Mouse (Mus musculus) small intestine, adult 2 months (tissue): ENCODE results near the gene Tbxa2r. TPM values are rescaled to one million over a fixed set of nuclear protein-coding genes. Genes with fewer than 3 reads are reported as not detected.

Experiments used
- H3K27ac ChIP-seq: fragments of 200-500 bp; 2 replicates; pipeline ENCODE4 v1.5.1; 2012; ENCODE audit warnings: low read depth, low read length, control low read depth, inconsistent platforms; ENCODE audit not compliant: insufficient read depth
- H3K27me3 ChIP-seq: fragments of 200-500 bp; 2 replicates; pipeline ENCODE4 v1.6.1; 2012; ENCODE audit warnings: mild to moderate bottlenecking, moderate library complexity, low read length, inconsistent platforms; ENCODE audit not compliant: control insufficient read depth, insufficient read depth
- H3K36me3 ChIP-seq: fragments of 200-500 bp; 2 replicates; pipeline ENCODE4 v1.6.1; 2012; ENCODE audit warnings: mild to moderate bottlenecking, low read length, control low read depth, inconsistent platforms; ENCODE audit not compliant: control insufficient read depth, insufficient read depth
- H3K4me1 ChIP-seq: fragments of 200-500 bp; 2 replicates; pipeline ENCODE4 v1.6.1; 2012; ENCODE audit warnings: low read length, inconsistent platforms, mixed read lengths; ENCODE audit not compliant: control insufficient read depth, insufficient read depth, insufficient read length
- H3K4me3 ChIP-seq: fragments of 200-500 bp; 2 replicates; pipeline ENCODE4 v1.5.1; 2012; ENCODE audit warnings: low read depth, mild to moderate bottlenecking, control low read depth, inconsistent platforms, low read length, moderate library complexity
- CTCF ChIP-seq: fragments of 200-500 bp; IDR thresholded peaks from 2 replicates; pipeline ENCODE4 v1.5.1; 2012; ENCODE audit warnings: low read depth, mild to moderate bottlenecking, control low read depth, inconsistent platforms, low read length, moderate library complexity, mixed read lengths; ENCODE audit not compliant: insufficient replicate concordance, insufficient read length; ENCODE audit errors: extremely low read depth
- POLR2A ChIP-seq: fragments of 200-500 bp; IDR thresholded peaks from 2 replicates; pipeline ENCODE4 v1.6.1; 2012; ENCODE audit warnings: low read depth, mild to moderate bottlenecking, control low read depth, inconsistent platforms, low read length, moderate library complexity
- WGBS: fragments of 180-500 bp; shearing (Covaris S2); methylation state at CpG from one replicate; pipeline ENCODE4 v1.1.7; 2018; 5-methylcytosine and 5-hydroxymethylcytosine counted together
- polyA plus RNA-seq: library from polyadenylated mRNA; depleted of rRNA; stranded (reverse); fragments of >200 nt; gene quantifications from 2 replicates; pipeline ENCODE4 v1.2.3, GENCODE M21; 2012

The Tbxa2r gene
- polyA plus RNA-seq, 1 experiment = 10.2 TPM

DNA sequence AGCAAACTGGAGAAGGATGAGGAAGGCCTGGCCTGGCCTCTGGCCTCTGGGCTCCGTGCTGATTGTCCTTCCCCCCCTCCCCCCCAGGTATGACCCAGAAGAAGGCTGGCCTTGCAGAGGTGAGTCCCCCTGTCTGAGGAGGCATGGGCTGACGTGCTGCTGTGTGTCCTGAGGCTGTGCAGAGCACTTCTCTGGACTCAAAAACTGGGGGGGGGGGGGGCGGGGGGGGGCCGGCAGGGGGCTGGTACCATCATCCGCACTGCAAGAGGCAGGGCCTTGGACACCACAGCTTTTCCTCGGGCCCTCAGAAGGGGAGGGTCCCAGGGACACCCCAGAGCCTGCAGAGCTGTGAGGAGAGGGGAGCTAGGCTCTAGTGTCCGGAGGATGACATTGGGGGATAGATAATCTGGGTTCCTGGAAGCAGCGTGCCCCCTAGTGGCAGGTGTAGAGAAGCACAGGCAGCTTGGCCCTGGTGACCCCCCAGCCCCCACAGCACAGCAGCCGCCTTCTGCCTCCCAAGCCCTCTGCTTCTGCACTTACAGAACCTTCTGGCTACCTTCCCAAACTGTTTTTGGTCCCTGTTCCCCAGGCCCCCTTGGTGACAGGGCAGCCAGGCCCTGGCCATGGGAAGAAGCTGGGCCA, 23.8 kb upstream of the Tbxa2r start:
- Histone ChIP-seq H3K27me3 (no peaks in the 10 kb centered on the region), H3K36me3 (peaks cover 31% of the 10 kb centered on the region), H3K4me1 (peaks cover 21% of the 10 kb centered on the region), H3K4me3 (no peak overlapping the region), H3K27ac (no peak overlapping the region)
- 31% methylated on average over 9 of the region's 9 CpGs for WGBS
- TF ChIP-seq CTCF = peak; percentile 80; the same call in 1 of the 2 replicates
- TF ChIP-seq POLR2A = no peak

DNA sequence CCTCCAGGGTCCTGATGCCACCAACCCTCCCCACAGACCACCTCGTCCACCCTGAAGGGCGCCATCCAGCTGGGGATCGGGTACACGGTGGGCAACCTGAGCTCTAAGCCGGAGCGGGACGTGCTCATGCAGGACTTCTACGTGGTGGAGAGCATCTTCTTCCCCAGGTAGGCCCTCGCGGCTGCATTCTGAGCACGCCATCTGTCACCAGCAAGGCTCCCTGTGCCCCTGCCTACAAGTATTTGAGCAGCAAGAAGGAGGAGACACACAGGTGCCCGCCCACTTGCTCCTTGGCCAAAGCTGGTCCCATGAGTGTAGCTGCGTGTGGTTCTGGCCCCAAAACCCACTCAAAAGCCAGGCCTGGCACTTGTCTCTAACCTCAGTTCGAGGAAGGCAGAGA, 22.9 kb upstream of the Tbxa2r start:
- WGBS = 94% methylated on average over 14 of the region's 14 CpGs
- Histone ChIP-seq H3K27ac (no peak overlapping the region), H3K36me3 (peaks cover 35% of the 10 kb centered on the region), H3K4me1 (peaks cover 14% of the 10 kb centered on the region), H3K4me3 (no peak overlapping the region), H3K27me3 (no peaks in the 10 kb centered on the region)
- TF ChIP-seq POLR2A = no peak
- no peak for TF ChIP-seq CTCF

- H3K4me3 ChIP-seq = no peak overlapping the region
- H3K4me1 ChIP-seq = peaks cover 14% of the 10 kb centered on the region
- peaks cover 38% of the 10 kb centered on the region for H3K36me3 ChIP-seq
- H3K27ac ChIP-seq = no peak overlapping the region
- TF ChIP-seq CTCF (no peak), POLR2A (no peak)
- WGBS = 87% methylated on average over 12 of the region's 12 CpGs
- no peaks in the 10 kb centered on the region for H3K27me3 ChIP-seq
Measured at GRCm38 (mm10) chr10:81306173-81306668, 22.3 kb upstream of the Tbxa2r start.

GRCm38 (mm10) chr10:81306837-81307682, 21.5 kb upstream of the Tbxa2r start:
- no peaks in the 10 kb centered on the region for H3K27me3 ChIP-seq
- 95% methylated on average over 21 of the region's 21 CpGs for WGBS
- TF ChIP-seq CTCF = no peak
- TF ChIP-seq POLR2A = no peak
- H3K4me3 ChIP-seq = no peak overlapping the region
- H3K4me1 ChIP-seq = peaks cover 14% of the 10 kb centered on the region
- peaks cover 41% of the 10 kb centered on the region for H3K36me3 ChIP-seq
- H3K27ac ChIP-seq = no peak overlapping the region

- TF ChIP-seq CTCF (no peak), POLR2A (no peak)
- WGBS = 78% methylated on average over 5 of the region's 5 CpGs
- H3K27me3 ChIP-seq = no peaks in the 10 kb centered on the region
- no peak overlapping the region for H3K27ac ChIP-seq
- peaks cover 54% of the 10 kb centered on the region for H3K36me3 ChIP-seq
- no peak overlapping the region for H3K4me3 ChIP-seq
- H3K4me1 ChIP-seq = no peaks in the 10 kb centered on the region; the same call in 1 of the 2 replicates
Measured at GRCm38 (mm10) chr10:81309571-81309970, 19.0 kb upstream of the Tbxa2r start.

- Histone ChIP-seq H3K4me1 (peaks cover 16% of the 10 kb centered on the region), H3K27me3 (no peaks in the 10 kb centered on the region), H3K4me3 (no peak overlapping the region), H3K27ac (no peak overlapping the region), H3K36me3 (peaks cover 32% of the 10 kb centered on the region)
- TF ChIP-seq POLR2A = no peak
- no peak for TF ChIP-seq CTCF
- 90% methylated on average over 13 of the region's 13 CpGs for WGBS
Measured at GRCm38 (mm10) chr10:81313581-81313980, 14.9 kb upstream of the Tbxa2r start.

DNA sequence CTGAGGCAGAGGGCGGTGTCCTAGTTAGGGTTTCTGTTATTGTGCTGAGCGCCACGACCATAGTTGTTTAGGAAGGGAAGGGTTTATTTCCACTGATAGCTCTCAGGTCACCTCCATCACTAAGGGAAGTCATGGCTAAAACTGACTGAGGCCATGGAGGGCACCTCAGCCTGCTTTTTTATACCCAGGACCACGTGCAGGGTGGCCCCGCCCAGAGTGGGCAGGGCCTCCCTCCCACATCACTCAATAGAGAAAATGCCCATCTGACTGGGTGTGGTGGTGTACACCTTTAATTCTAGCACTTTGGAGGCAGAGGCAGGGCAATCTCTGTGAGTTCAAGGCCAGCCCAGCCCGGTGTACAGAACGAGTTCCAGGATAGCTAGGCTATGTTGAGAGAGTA, 14.3 kb upstream of the Tbxa2r start:
- Histone ChIP-seq H3K4me1 (peaks cover 22% of the 10 kb centered on the region), H3K4me3 (no peak overlapping the region), H3K36me3 (peaks cover 27% of the 10 kb centered on the region), H3K27ac (no peak overlapping the region), H3K27me3 (no peaks in the 10 kb centered on the region)
- TF ChIP-seq CTCF (no peak), POLR2A (no peak)
- 68% methylated on average over 7 of the region's 7 CpGs for WGBS
